Mouse (Mus musculus): ENCODE data around the gene Ccdc185. TPM values are rescaled to one million over a fixed set of nuclear protein-coding genes. Genes with fewer than 3 reads are reported as not detected.

Ccdc185 gene
- total RNA-seq (2014; rRNA removed) (not detected in 2 replicates), polyA plus RNA-seq (2012; rRNA removed) (not detected in 2 replicates)

- DNase-seq (ENCODE audit: extremely low read depth, low read depth, low spot score), result no peak
- 91% methylated on average over 9 of the region's 9 CpGs for WGBS
- H3K4me1 ChIP-seq (ENCODE audit: control insufficient read depth, insufficient read depth, low read length), result no peaks in the 10 kb centered on the region
- no peaks in the 10 kb centered on the region for H3K79me2 ChIP-seq (ENCODE audit: control insufficient read depth, insufficient read depth, low read length)
- no peak within 1 kb of the TSS for H3K27ac ChIP-seq (replicated peaks; ENCODE audit: insufficient read depth, low read depth, low read length)
- no peaks in the 10 kb centered on the region for H3K27me3 ChIP-seq (ENCODE audit: control insufficient read depth, insufficient read depth, low read length)
- no peak within 1 kb of the TSS for H3K4me3 ChIP-seq (ENCODE audit: insufficient read depth, low read depth, low read length)
- H3K36me3 ChIP-seq (ENCODE audit: control insufficient read depth, insufficient read depth, low read length), result no peaks in the 10 kb centered on the region
- TF ChIP-seq CTCF (IDR thresholded peaks at IDR 0.05; ENCODE audit: low read depth, low read length) (no peak), POLR2A (IDR thresholded peaks at IDR 0.05; ENCODE audit: extremely low read depth, insufficient read depth, low read length) (no peak)
- no peak within 1 kb of the TSS for H3K9ac ChIP-seq (ENCODE audit: low read depth, low read length)
These were observed at the start of gene Ccdc185 for GRCm38 (mm10) chr1:182749080-182749479. Ccdc185 (minus strand) TSS chr1:182749180.

DNA sequence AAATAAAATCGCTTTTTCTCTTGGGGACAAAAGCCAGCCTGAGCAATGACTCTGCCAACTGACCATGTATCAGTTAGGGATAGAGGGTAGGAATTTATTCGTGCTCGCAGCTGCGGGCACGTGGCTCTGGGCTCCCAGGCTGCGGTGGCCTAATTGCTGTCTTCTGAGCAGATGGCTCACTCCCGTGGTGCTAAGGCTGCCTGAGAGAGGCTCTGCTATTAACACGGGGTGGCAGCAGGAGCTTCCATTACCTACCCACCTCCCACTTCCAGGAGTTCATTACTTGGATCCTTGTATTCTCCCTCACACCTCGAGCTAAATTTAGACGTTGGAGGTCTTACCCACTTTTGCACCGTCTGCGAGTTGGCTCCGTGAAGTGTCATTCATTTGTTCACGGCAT is 48.1 kb upstream of the Ccdc185 start:
- Histone ChIP-seq H3K9ac (ENCODE audit: low read depth, low read length) (no peak overlapping the region), H3K4me1 (ENCODE audit: control insufficient read depth, insufficient read depth, low read length) (no peaks in the 10 kb centered on the region), H3K27me3 (ENCODE audit: control insufficient read depth, insufficient read depth, low read length) (no peaks in the 10 kb centered on the region), H3K79me2 (ENCODE audit: control insufficient read depth, insufficient read depth, low read length) (no peaks in the 10 kb centered on the region), H3K36me3 (ENCODE audit: control insufficient read depth, insufficient read depth, low read length) (no peaks in the 10 kb centered on the region), H3K4me3 (ENCODE audit: insufficient read depth, low read depth, low read length) (no peak overlapping the region), H3K27ac (replicated peaks; ENCODE audit: insufficient read depth, low read depth, low read length) (no peak overlapping the region)
- TF ChIP-seq CTCF (IDR thresholded peaks at IDR 0.05; ENCODE audit: low read depth, low read length) (no peak), POLR2A (IDR thresholded peaks at IDR 0.05; ENCODE audit: extremely low read depth, insufficient read depth, low read length) (no peak)
- no peak for DNase-seq (ENCODE audit: extremely low read depth, low read depth, low spot score)
- 86% methylated on average over 14 of the region's 14 CpGs for WGBS

- no peaks in the 10 kb centered on the region for H3K27me3 ChIP-seq (ENCODE audit: control insufficient read depth, insufficient read depth, low read length)
- H3K79me2 ChIP-seq (ENCODE audit: control insufficient read depth, insufficient read depth, low read length), result no peaks in the 10 kb centered on the region
- H3K36me3 ChIP-seq (ENCODE audit: control insufficient read depth, insufficient read depth, low read length), result no peaks in the 10 kb centered on the region
- no peak overlapping the region for H3K9ac ChIP-seq (ENCODE audit: low read depth, low read length)
- DNase-seq (ENCODE audit: extremely low read depth, low read depth, low spot score), result no peak
- WGBS, result 94% methylated on average over 9 of the region's 9 CpGs
- no peak overlapping the region for H3K27ac ChIP-seq (replicated peaks; ENCODE audit: insufficient read depth, low read depth, low read length)
- H3K4me1 ChIP-seq (ENCODE audit: control insufficient read depth, insufficient read depth, low read length), result no peaks in the 10 kb centered on the region
- TF ChIP-seq CTCF (IDR thresholded peaks at IDR 0.05; ENCODE audit: low read depth, low read length) (no peak), POLR2A (IDR thresholded peaks at IDR 0.05; ENCODE audit: extremely low read depth, insufficient read depth, low read length) (no peak)
- H3K4me3 ChIP-seq (ENCODE audit: insufficient read depth, low read depth, low read length), result no peak overlapping the region
These were observed 45.6 kb upstream of the Ccdc185 start for GRCm38 (mm10) chr1:182794628-182795027.

DNA sequence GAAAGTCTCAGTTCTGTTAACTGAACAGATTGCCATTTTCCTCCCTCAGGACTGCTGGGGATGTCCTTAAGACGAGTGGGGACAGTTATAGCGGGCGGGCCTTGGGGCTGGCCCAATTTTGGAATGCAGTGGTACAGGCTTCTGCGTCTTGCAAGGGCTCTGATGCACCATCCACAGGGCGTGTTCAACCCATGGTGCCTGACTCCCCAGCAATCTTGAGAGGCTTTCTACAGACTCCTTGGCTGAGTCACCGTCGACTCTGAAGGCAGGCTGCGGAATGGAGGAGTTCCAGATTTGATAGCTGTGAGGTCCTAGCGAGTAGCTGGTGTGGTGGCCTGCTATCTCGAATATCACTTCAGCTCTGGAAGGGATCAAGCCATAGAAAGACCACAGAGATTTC is 45.2 kb upstream of the Ccdc185 start:
- H3K36me3 ChIP-seq (ENCODE audit: control insufficient read depth, insufficient read depth, low read length), result no peaks in the 10 kb centered on the region
- H3K4me3 ChIP-seq (ENCODE audit: insufficient read depth, low read depth, low read length), result no peak overlapping the region
- DNase-seq (ENCODE audit: extremely low read depth, low read depth, low spot score), result no peak
- H3K27ac ChIP-seq (replicated peaks; ENCODE audit: insufficient read depth, low read depth, low read length), result no peak overlapping the region
- TF ChIP-seq POLR2A (IDR thresholded peaks at IDR 0.05; ENCODE audit: extremely low read depth, insufficient read depth, low read length) (no peak), CTCF (IDR thresholded peaks at IDR 0.05; ENCODE audit: low read depth, low read length) (no peak)
- 93% methylated on average over 10 of the region's 10 CpGs for WGBS
- H3K27me3 ChIP-seq (ENCODE audit: control insufficient read depth, insufficient read depth, low read length), result no peaks in the 10 kb centered on the region
- H3K79me2 ChIP-seq (ENCODE audit: control insufficient read depth, insufficient read depth, low read length), result no peaks in the 10 kb centered on the region
- H3K9ac ChIP-seq (ENCODE audit: low read depth, low read length), result no peak overlapping the region
- no peaks in the 10 kb centered on the region for H3K4me1 ChIP-seq (ENCODE audit: control insufficient read depth, insufficient read depth, low read length)

- H3K9ac ChIP-seq (ENCODE audit: low read depth, low read length), result no peak overlapping the region
- no peaks in the 10 kb centered on the region for H3K27me3 ChIP-seq (ENCODE audit: control insufficient read depth, insufficient read depth, low read length)
- H3K79me2 ChIP-seq (ENCODE audit: control insufficient read depth, insufficient read depth, low read length), result no peaks in the 10 kb centered on the region
- H3K4me3 ChIP-seq (ENCODE audit: insufficient read depth, low read depth, low read length), result no peak overlapping the region
- DNase-seq (ENCODE audit: extremely low read depth, low read depth, low spot score), result peak; percentile 35
- H3K36me3 ChIP-seq (ENCODE audit: control insufficient read depth, insufficient read depth, low read length), result no peaks in the 10 kb centered on the region
- TF ChIP-seq CTCF (IDR thresholded peaks at IDR 0.05; ENCODE audit: low read depth, low read length), result peak; percentile 77
- TF ChIP-seq POLR2A (IDR thresholded peaks at IDR 0.05; ENCODE audit: extremely low read depth, insufficient read depth, low read length), result no peak
- no peak overlapping the region for H3K27ac ChIP-seq (replicated peaks; ENCODE audit: insufficient read depth, low read depth, low read length)
- 32% methylated on average over 16 of the region's 16 CpGs for WGBS
- no peaks in the 10 kb centered on the region for H3K4me1 ChIP-seq (ENCODE audit: control insufficient read depth, insufficient read depth, low read length)
These were observed 43.6 kb upstream of the Ccdc185 start for GRCm38 (mm10) chr1:182792521-182793071.

GRCm38 (mm10) chr1:182788896-182789295 is 39.9 kb upstream of the Ccdc185 start:
- H3K9ac ChIP-seq (ENCODE audit: low read depth, low read length), result no peak overlapping the region
- TF ChIP-seq POLR2A (IDR thresholded peaks at IDR 0.05; ENCODE audit: extremely low read depth, insufficient read depth, low read length) (no peak), CTCF (IDR thresholded peaks at IDR 0.05; ENCODE audit: low read depth, low read length) (no peak)
- no peak overlapping the region for H3K27ac ChIP-seq (replicated peaks; ENCODE audit: insufficient read depth, low read depth, low read length)
- DNase-seq (ENCODE audit: extremely low read depth, low read depth, low spot score), result peak; percentile 34
- no peak overlapping the region for H3K4me3 ChIP-seq (ENCODE audit: insufficient read depth, low read depth, low read length)
- no peaks in the 10 kb centered on the region for H3K4me1 ChIP-seq (ENCODE audit: control insufficient read depth, insufficient read depth, low read length)
- H3K36me3 ChIP-seq (ENCODE audit: control insufficient read depth, insufficient read depth, low read length), result no peaks in the 10 kb centered on the region
- H3K79me2 ChIP-seq (ENCODE audit: control insufficient read depth, insufficient read depth, low read length), result no peaks in the 10 kb centered on the region
- no peaks in the 10 kb centered on the region for H3K27me3 ChIP-seq (ENCODE audit: control insufficient read depth, insufficient read depth, low read length)
- 37% methylated on average over 6 of the region's 6 CpGs for WGBS

Measured in liver, adult 2 months (tissue).